Mouse (Mus musculus) limb, embryonic 10.5 days (tissue): ENCODE data around the gene Ntrk2. TPM values are rescaled to one million over a fixed set of nuclear protein-coding genes. Genes with fewer than 3 reads are reported as not detected.

Experiments
- polyA plus RNA-seq: library from polyadenylated mRNA; unstranded; fragments of >200 nt; fragmentation: Nextera tagmentation; extraction: Ambion mirVana; gene quantifications from 2 replicates; pipeline ENCODE4 v1.2.1, GENCODE M21; 2016

Gene Ntrk2
- polyA plus RNA-seq, 1 experiment from 2014 or later = 5.7 TPM

Other genes starting within 250 kb of the Ntrk2 start
- gene Slc28a3, start 195.7 kb upstream of the Ntrk2 start, polyA plus RNA-seq = 0.15 TPM in 1 of 2 replicates, not detected in the other